Mouse (Mus musculus) WW6 (cell line): ENCODE measurements around the gene Igsf11.

Experiments
- DNase-seq: peaks from one replicate; pipeline ENCODE4 v3.0.0-alpha.2; 2013; ENCODE audit warnings: low read depth, low spot score

The Igsf11 gene

GRCm38 (mm10) chr16:38892371-38892770 lies at the start of gene Igsf11:
Gene Igsf11 (plus strand): TSS chr16:38892671.
- DNase-seq, result no peak

GRCm38 (mm10) chr16:38858120-38858749 lies 34.2 kb upstream of the Igsf11 start:
- no peak for DNase-seq

- no peak for DNase-seq
Measured at GRCm38 (mm10) chr16:38860548-38860947, 31.9 kb upstream of the Igsf11 start.

- no peak for DNase-seq
Measured at GRCm38 (mm10) chr16:38864358-38864757, 28.1 kb upstream of the Igsf11 start.

- no peak for DNase-seq
Measured at GRCm38 (mm10) chr16:38873231-38873630, 19.2 kb upstream of the Igsf11 start.

GRCm38 (mm10) chr16:38874481-38874880 lies 18.0 kb upstream of the Igsf11 start:
- no peak for DNase-seq

GRCm38 (mm10) chr16:38898816-38899425 lies 6.5 kb downstream of the Igsf11 start:
- no peak for DNase-seq

GRCm38 (mm10) chr16:38900024-38900423 lies 7.6 kb downstream of the Igsf11 start:
- no peak for DNase-seq

- DNase-seq, result peak; percentile 61
Measured at GRCm38 (mm10) chr16:38902111-38902778, 9.8 kb downstream of the Igsf11 start.

- DNase-seq, result no peak
Measured at GRCm38 (mm10) chr16:38903020-38903419, 10.5 kb downstream of the Igsf11 start.

GRCm38 (mm10) chr16:38904202-38904601 lies 11.7 kb downstream of the Igsf11 start:
- no peak for DNase-seq

- no peak for DNase-seq
Measured at GRCm38 (mm10) chr16:38905911-38906310, 13.4 kb downstream of the Igsf11 start.

- no peak for DNase-seq
Measured at GRCm38 (mm10) chr16:38908304-38908703, 15.8 kb downstream of the Igsf11 start.

GRCm38 (mm10) chr16:38909506-38909905 lies 17.0 kb downstream of the Igsf11 start:
- no peak for DNase-seq

- DNase-seq, result no peak
Measured at GRCm38 (mm10) chr16:38910088-38910487, 17.6 kb downstream of the Igsf11 start.

GRCm38 (mm10) chr16:38915451-38915850 lies 23.0 kb downstream of the Igsf11 start:
- DNase-seq, result no peak

GRCm38 (mm10) chr16:38916053-38916786 lies 23.7 kb downstream of the Igsf11 start:
- no peak for DNase-seq

- DNase-seq, result no peak
Measured at GRCm38 (mm10) chr16:38916885-38917284, 24.4 kb downstream of the Igsf11 start.

GRCm38 (mm10) chr16:38918121-38918520 lies 25.6 kb downstream of the Igsf11 start:
- no peak for DNase-seq

GRCm38 (mm10) chr16:38920488-38920887 lies 28.0 kb downstream of the Igsf11 start:
- DNase-seq, result no peak

- no peak for DNase-seq
Measured at GRCm38 (mm10) chr16:38924940-38925339, 32.5 kb downstream of the Igsf11 start.

GRCm38 (mm10) chr16:38928760-38929159 lies 36.3 kb downstream of the Igsf11 start:
- DNase-seq, result no peak
